Mouse (Mus musculus) adrenal gland, postnatal 14 days (tissue): ENCODE measurements around the gene Tenm4. TPM values are rescaled to one million over a fixed set of nuclear protein-coding genes. Genes with fewer than 3 reads are reported as not detected.
"Not testable (repeated sequence)": the region's sequence is repeated elsewhere in the genome, so short reads cannot be mapped to it uniquely, and the experiment has no call there.

Experiments used
- DNase-seq: peaks from one replicate; pipeline ENCODE4 v3.0.0; 2021; ENCODE audit warnings: mixed read lengths
- total RNA-seq: library from RNA; stranded (reverse); gene quantifications from 2 replicates; pipeline ENCODE4 v1.2.3, GENCODE M21; 2021

Gene Tenm4
- total RNA-seq, 1 experiment from 2014 or later: 15.6 TPM

DNA sequence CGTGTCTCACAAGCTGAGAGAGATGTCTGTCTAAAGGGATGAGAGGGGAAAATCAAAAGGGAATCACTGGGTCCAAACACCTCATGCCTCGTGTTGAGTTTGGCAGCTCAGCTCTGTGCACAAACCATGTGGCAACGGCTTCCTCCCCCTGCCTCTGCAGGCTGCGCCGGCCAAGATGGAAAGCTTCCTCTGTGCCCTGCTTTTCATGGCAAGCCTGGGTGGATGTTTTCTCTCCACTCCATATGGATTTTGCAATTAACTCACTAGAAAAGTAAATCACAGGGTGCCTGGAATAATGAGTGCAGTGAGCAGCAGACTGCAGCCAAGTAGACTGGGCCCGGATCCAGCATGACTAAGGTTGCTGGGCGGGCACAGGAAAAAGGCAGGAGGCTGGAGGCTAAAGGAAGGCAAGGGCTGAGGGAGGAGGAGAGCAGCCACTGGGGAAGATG is 404.2 kb downstream of the Tenm4 start:
- DNase-seq: peak; percentile 92

DNA sequence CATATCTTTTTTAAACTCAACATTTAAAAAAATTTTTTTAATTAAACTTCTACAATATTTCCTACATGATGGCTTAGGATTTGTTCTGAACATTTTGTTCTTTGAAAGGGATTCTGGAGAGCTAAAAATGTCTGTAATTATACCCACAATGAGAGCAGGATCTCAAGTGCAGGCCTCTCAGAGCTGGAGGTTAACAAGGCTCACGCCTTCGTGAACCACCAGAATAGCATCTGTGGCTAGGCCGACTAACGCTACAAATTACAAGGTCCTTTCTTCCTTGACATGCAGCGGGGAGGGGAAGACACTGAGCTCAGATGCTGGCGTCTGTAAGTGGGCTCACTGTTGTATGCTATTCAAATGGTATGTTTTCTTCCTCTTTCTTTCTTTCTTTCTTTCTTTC is 411.7 kb downstream of the Tenm4 start:
- no peak for DNase-seq

DNA sequence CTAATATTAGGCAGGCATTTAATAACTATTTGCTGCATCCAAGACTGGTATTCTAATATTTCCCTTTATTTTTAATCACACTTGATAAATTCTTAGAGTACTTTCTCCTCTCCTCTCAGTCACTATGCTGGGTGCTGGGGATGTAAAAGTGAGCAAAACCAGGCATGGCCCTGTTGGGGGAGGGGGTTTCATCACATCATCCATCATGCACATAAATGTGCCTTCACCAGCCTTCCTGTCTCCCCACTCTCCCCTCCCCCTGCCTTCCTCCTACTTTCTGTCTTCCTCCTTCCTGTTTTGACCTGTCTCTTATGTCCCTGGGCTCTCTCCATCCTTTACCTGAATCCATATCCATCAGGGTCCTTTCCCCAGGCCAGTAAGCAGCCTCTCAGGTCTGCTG is 416.4 kb downstream of the Tenm4 start:
- no peak for DNase-seq

DNA sequence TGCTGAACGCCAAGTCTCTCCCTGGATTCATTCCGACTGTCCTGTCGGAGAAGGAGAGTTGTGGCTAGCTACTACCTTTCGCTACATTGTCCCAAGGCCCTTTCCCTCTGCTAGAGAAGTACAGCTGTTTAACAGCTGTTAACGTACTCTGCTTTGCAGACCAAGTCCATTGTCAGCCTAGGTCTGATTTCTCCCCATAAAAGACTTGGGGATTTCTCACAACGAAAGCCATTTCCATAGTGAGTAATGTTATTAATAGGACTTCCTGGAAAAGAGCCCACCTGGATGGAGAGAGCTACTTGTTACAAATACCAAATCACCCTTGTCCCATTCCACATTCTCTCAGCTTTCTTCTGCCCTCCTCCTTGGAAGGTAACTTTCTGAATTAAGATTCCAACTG is 417.5 kb downstream of the Tenm4 start:
- DNase-seq: no peak

DNA sequence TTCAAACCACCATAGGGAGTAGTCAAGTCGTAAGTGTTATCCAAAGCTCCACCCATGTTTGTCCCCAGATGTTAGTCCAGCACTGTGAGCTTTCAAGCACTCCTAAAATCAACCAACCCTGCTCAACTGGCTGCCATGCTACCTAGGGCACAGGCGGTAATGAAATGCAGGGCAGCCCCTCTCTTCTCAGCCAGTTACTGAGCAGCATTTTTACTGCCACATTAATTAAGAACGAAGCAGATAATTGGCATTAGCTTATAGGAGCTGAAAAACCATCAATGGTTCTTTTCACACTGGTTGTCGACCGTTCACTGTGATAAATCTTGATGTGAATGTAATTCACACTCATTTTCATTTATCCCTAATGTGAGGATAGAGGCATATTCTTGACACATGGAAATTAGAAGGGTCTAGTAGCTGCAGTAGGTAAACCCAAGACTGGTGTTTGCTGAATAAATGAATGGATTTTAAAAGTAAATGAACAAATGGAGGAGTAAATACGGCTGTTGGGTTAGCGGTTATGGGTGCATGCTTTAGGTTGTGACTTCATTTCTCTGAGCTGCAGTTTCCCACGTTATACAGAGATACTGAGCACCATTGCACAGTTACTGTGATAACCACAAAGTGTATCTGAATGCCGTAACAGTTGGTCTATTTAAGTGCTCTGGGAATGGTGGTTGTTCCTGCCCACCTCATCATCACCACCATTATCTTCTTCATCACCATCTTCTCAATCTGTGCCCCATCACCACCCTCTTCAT is 424.7 kb downstream of the Tenm4 start:
- DNase-seq: no peak

DNA sequence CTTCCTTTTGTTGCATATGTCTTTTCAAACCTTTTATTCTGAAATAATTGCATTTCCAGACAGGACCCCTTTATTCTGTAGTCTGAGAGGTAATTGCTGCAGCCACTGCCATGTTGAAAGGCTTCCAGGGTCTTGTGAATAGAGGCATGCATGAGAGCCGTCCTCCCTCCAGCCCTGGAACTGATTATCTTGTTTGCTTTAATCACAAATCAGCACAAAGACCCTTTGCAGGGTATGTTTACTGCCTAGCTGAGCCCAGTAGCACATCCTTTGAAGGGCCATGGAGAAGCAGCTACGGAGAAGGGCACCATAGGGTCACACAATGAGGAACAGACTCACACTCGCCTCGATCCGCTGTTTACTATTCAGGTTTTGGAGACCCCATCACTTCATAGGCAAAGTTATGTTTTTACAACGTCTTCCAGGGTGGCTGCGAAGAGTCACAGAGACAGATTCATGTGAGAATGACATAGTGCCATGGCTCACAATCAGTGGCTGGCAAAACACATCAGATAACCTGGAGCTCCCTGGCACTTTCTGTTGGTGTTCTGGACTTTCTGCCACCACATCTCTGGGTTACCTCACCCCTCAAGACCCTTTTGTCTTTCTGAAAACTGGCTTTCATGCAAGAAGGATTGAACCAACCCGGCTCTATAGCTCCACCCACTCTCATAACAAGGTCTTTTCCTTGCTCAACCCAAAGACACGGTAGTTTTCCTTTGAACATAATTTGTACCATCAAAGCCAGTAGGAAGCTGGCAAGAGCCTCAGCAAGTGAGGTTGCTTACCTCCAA is 425.6 kb downstream of the Tenm4 start:
- DNase-seq: no peak

DNA sequence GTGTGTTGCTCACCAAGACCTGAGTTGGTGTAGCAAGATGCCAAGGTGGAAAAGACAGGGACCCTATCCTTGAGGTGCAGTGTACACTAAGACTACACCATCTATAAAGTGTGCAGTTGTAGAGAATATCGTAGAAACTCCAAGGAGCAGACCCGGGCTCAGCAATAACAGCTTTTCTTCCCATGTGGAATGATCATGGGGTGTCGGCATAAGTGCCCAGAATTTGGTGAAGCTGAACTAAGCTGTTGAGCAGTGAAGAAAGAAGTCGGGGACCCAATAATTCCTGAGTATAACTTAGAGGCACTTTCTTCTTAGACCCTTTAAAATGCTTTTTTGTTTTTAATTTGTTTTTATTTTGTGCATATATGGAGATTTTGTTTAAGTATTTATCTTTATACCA is 426.8 kb downstream of the Tenm4 start:
- DNase-seq: no peak

DNA sequence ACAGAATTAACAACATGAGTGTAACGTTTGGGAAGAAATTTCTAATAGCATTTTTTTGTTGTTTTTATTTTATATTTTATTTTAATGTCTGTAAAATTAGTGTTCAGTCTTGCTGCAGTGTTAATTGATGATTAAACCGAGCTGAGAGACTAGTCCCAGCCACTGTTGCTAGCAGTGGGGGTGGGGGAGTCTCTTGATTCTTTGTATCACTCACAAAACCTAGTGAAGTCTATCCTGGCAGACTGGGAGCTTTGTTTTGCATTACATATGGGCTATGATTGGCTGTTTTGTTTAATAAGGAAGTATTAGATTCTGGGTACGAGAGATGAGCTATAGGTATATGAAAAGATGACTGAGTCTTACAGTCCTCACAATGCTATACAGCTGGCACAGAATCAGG is 428.0 kb downstream of the Tenm4 start:
- DNase-seq: no peak

DNA sequence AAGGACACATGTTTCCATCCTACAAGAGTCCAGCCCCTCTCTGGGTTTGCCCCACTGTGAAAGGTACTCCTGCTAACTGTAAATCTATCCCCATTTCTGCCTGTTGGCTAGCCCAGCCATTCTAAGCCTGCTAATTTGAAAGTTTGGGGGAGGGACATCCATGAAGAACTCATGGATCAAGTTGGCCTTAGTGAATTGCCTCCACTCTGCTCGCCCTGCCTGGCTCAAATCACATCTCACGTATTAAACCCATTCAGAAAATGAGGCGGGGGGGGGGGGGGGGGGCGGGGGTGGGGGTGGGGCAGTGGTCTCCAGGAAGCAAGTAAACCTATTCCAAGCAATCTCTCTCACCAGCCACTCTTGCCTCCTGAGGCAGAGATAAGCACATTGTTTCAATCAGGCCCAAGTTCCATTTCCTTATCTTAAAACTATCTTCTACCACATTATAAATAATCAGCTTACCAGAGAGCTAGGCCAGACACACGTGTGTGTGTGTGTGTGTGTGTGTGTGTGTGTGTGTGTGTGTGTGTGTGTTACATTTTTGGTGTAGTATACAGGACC is 429.4 kb downstream of the Tenm4 start:
- no peak for DNase-seq

DNA sequence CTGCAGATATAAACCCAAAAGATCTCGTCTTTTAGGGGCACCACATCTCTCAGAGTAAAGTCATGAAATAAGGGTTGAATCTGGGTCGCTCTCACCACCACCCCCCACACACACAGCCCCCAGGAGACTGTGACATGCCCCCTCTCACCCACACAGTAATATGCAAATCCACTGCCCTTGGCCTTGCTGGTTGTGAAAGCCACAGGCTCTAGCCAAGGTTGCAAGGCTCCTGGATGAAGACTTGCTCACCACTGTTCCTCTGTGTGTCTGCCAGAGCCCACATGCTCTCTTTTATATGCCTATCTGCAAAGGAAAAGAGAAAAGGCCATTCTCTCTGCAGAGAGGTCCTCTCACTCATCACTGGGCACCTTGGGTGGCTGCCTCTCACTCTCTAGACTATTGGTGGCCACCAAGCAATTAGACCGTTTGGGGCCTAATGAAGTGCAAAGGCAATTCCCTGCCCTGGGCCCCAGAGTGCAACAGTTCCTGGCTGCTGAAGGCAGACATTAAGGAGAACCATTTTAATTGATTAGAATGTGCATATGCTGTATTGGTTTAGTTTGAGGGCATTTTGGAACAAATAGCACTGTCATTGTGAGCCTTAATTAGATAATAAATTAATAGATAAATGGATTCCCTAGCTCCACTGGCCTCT is 433.2 kb downstream of the Tenm4 start:
- DNase-seq: peak; percentile 54

DNA sequence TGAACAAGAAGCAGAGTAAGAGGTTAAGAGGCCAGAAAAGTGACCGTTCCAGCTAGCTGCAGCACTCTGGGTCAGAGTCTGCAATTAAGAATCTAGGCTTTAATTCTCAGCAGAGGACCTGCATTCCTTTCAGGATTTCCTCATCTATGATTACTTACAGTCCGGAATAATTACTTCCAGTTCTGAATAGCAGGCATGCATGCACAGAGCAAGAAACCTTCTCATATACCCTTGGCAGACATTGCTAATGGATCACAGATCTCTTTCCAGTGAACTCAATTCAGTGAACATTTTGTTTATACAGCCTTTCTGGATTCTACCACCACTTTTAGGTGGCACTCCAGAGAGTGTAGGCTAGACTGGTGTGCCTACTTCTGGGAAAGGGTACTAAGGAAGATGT is 434.3 kb downstream of the Tenm4 start:
- no peak for DNase-seq

DNA sequence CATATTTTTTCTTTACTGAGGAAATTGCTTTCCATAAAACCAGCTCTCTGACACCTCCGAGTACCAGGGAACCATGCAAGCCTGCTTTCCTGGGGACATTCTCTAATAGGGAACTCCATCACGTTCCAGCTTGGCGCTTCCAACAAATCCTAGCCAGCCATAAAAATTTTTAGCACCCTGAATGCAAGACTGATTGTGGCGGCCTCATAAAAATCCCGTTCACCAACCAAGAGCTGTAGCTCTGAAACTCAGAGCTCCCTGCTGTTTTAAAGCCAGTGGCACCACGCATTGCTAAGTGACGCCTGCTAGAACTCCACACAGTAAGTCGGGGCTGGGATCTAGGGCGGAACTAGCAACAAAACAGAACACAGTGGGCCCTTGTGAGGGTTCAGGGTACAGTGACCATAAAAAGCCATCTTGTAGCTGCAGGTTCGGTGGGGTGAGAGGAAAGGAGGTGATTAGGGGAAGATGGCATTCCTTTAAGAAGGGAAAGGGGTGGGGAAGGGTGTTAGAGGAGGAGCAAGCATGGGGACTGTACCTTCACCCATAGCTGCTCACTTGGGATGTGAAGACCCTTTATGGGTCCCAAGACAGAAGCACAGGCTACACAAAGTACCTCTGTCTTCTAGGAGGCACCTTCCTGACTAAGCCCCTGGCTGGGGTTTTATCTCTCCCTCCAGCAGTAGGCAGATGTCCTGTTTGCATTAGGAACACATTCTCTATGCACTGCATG is 439.0 kb downstream of the Tenm4 start:
- DNase-seq: no peak

DNA sequence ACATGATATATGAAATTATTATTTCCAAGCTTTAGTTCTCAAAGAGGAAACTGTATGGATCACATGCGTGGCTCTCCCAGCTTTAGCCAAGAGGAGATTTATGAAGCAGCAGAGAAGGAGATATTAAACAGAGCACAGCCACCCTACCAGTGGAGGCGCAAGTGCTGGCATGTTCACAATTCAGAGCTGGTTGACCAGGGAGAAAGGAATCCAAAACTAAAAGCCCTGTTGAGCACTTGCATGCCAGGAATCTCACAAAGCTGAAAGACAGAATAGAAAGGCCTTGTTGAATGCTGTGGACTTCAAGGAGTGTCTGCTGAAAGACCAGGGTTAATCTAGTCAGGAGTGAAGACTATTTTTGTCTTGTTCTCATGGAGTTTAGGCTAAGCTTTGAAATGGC is 446.3 kb downstream of the Tenm4 start:
- DNase-seq: no peak

DNA sequence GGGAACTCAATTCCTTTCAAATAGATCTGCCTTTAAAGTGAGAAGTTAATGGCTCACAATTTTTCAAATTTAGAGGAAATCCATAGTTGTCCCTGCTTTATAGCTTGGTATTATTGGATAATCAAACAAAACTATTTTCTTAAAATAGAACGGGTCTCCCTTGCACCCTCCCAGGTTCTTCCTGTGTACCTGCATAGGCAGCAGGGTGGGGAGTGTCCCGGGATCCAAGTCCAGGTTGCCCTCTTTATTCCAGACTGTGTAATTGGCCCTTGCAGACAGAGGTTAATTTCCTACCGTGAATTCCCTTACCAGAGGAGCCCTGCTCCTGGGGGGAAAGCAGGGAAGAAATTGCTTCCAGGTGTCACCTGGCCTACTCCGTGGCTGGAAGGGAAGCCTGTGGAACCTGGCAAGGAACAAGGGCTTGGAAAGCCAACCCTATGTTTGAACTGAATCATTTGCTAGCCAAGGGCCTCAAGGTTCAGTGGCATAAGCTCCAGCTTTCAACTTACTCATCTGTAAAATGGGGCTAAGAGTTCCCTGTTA is 449.0 kb downstream of the Tenm4 start:
- no peak for DNase-seq

DNA sequence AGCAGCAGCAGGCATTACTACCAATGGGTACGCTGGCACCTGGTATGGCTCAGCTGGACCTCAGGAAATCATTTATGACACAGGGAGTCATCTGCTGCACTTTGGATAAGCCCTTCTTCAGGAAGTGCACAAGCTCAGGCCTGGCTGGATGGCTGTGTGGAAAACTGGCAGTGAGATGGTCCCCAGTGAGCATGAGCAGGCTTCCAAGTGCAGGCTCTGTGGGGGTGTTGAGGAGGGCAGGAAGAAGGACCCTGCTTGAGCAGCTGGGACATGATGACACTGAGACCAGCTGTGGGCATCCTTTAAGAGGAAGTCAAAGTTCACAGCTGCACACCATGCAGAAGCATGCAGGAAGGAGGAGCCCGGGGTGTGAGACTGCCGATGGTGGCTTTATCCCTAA is 455.3 kb downstream of the Tenm4 start:
- DNase-seq: no peak

DNA sequence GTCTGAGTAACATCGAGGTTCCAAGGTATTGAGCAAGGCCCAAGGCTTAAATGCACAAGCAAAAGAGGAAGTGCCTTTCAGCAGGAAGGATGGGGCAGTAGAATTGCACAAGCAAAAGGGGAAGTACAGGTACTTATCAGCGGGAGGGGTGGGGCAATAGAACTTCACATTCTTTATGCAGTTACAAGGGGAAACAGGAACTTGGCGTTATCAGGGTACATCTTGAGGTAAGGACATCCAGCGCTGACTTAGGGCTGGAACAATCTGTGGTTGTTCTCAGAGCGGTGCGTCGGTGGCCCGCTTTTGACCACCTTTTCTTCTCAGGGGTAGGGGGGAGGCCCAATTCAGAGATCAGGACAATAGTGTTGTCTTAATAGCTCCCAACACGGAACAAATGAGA is 459.5 kb downstream of the Tenm4 start:
- not testable (repeated sequence) for DNase-seq

DNA sequence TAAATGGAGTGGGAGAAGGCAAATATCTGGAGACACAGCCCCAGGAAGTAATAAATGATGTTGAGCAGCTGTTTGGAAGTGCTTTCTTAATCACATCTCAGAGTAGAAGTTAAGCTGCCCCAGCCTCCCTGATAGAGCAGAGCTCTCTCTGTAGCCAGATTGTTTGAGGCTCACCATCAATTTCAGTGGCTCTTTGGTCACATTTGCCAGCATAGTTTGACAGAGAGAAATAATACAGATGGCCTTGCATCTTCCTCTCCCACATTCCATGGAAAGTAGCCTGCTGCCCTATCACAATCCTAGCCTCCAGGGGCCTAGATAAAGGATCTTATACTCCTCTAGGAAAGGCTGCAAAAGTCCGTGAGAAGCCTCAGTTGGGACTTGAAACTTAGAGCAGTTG is 462.0 kb downstream of the Tenm4 start:
- no peak for DNase-seq

DNA sequence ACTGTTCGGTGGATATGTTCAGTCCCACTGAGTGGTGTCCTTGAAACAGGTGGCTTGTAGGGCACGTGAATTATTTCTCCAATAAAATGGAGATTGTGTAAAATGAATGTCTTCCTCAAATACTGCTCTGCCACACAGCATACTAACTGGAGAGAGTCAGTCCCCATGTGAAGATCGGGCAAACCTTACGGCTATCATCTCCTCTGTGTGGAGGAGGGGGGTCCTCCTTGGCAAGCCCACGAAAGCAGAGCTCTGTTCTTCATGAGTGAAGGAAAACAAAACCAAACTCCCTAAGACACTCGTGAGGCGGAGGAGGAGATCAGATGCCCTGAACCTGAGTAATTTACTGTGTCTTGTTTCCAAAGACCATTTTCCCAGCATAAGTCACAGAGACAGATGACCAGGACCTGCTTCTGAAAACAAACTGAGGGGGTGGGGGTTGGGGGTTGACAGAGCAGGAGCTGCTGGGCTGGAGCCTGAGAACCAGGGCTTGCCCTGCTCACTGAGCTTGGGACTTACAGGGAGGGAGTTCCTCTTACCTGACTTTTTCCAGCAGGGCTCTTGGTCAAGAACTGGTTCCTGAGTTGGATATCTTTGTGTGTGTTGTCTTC is 464.9 kb downstream of the Tenm4 start:
- no peak for DNase-seq

DNA sequence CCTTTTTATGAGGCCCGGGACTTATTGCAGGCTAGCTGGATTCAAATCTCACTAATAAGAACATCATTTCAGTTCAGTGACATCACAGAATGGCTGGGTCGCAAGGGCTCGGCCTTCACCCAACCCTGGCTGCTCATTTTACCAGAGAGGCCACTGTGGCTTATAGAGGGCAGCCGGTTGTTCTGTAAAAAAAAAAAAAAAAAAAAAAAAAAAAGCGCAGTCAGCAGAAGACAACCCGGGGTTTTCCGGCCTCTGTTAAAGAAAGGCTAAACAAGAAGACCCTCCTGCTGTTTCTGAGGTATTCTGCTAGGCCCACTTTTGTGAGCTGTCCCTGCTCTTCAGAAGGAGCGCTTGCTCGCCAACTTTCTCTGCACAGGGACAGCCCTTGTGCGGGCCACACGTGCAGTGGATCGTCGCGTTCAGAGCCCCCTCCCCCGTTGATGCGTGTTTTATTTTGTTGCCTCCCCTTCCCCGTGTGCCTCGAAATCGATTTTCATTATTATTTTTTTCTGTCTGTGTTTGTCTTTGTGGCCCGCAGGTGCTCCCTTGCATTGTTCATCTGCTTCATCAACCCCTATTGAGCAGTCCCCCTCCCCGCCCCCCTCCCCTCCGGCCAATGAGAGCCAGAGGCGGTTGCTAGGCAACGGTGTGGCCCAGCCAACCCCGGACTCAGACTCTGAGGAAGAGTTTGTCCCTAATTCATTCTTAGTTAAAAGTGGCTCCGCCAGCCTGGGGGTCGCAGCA is 472.6 kb downstream of the Tenm4 start:
- DNase-seq: peak; percentile 77

DNA sequence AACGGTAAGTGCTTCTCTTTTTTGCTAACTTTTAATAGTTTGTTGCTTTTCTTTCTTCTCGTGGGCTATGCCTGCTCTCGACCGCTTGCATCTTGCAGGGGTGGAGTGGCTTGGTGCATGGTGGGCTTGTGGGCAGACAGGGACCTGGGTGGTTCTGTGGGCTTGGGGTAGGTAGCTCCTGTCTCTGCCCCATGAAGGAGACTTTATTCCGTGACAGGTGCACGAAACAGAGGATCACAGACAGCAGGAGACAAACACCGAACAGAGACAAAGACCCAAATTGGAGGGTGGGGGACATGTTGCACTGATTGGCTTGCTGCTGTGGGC is 473.1 kb downstream of the Tenm4 start:
- no peak for DNase-seq

DNA sequence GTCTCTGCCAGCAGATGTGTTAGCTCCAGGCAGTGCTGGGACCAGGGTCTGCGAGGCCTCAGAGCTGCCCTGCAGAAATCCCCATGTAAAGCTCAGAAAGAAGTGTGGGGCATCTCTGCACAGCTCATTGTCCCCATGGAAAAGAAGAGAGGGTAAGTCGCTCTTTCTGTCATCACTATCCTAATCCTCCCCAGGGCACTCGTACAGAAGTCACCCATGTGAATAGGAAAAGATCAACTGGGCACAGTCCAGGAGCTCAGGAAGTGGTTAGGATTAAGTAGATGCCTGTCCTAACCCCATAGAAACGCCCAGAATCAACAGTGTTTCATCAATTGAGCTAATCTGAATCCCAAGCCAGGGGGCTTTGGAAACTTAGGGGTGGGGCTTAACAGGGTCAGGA is 476.6 kb downstream of the Tenm4 start:
- no peak for DNase-seq
